ENCODE assay signal across 10 mouse cellular contexts in the genomic region with DNA sequence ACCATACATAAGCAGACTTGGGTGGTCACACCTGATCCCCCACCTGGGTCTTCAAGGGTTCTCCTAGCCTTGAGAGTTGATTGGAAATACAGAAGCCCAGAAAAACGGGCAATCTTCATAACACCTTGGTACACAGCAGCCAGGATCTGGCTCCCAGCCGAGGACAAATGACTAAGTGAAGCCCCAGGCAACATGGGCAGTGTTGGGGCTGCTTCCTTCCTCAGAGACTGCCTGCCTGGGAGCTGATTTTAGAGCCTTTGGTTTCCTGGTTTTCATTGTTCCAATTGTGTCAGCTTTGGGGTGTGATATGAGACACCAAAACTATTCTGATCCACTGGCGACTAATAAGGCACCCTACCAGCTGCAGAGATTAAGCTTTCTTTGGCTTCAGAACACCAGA. TPM values are rescaled to one million over a fixed set of nuclear protein-coding genes. Genes with fewer than 3 reads are reported as not detected.
DNase-seq lines count a peak whose midpoint lies in the region; ATAC-seq lines count a peak whose summit lies in the region.
"Had no signal": no experiment of that assay in that cellular context is flagged by ENCODE, and none has a peak within 500 bp of the region (broad histone marks: within the 10 kb centered on the region; RNA-seq: fewer than 3 reads in every experiment).

No protein-coding gene starts in this region.

- 62% methylated on average over 3 of the region's 3 CpGs for WGBS in kidney, embryonic 16.5 days
- 63% methylated on average over 3 of the region's 3 CpGs for WGBS in embryonic facial prominence, embryonic 10.5 days

- no peaks in the 10 kb centered on the region for H3K27me3 ChIP-seq in kidney, embryonic 16.5 days (ENCODE audit: insufficient read depth, low read length)
- no peaks in the 10 kb centered on the region for H3K27me3 ChIP-seq in embryonic facial prominence, embryonic 10.5 days (replicated peaks; ENCODE audit: low read depth, poor library complexity, severe bottlenecking)
- H3K27me3 ChIP-seq: neural tube, embryonic 12.5 days had no signal

- no peak for ATAC-seq in kidney, embryonic 16.5 days (ENCODE audit: low FRiP score, low TSS enrichment)
- ATAC-seq: hindbrain, embryonic 16.5 days had no signal

- no peak overlapping the region for H3K4me3 ChIP-seq in kidney, embryonic 16.5 days (ENCODE audit: low read length)
- no peak overlapping the region for H3K4me3 ChIP-seq in embryonic facial prominence, embryonic 10.5 days
- H3K4me3 ChIP-seq: neural tube, embryonic 12.5 days had no signal

- no peak overlapping the region for H3K4me2 ChIP-seq in kidney, embryonic 16.5 days (replicated peaks; ENCODE audit: low read depth, low read length)
- H3K4me2 ChIP-seq: neural tube, embryonic 12.5 days had no signal

- no peaks in the 10 kb centered on the region for H3K4me1 ChIP-seq in kidney, embryonic 16.5 days (ENCODE audit: insufficient read depth, low read length)
- no peaks in the 10 kb centered on the region for H3K4me1 ChIP-seq in embryonic facial prominence, embryonic 10.5 days
- H3K4me1 ChIP-seq: neural tube, embryonic 12.5 days had no signal

- H3K27ac ChIP-seq in kidney, embryonic 16.5 days (ENCODE audit: low read length): peak overlapping the region; percentile 11; the same call in 1 of the 2 replicates
- no peak overlapping the region for H3K27ac ChIP-seq in embryonic facial prominence, embryonic 10.5 days (replicated peaks)
- H3K27ac ChIP-seq: liver, embryonic 14.5 days; neural tube, embryonic 12.5 days had no signal

- H3K36me3 ChIP-seq in kidney, embryonic 16.5 days (ENCODE audit: insufficient read depth, low read length): no peaks in the 10 kb centered on the region
- H3K36me3 ChIP-seq in embryonic facial prominence, embryonic 10.5 days (replicated peaks): no peaks in the 10 kb centered on the region
- H3K36me3 ChIP-seq: neural tube, embryonic 12.5 days had no signal

- H3K9me3 ChIP-seq in kidney, embryonic 16.5 days (ENCODE audit: low read length): no peaks in the 10 kb centered on the region
- H3K9me3 ChIP-seq in embryonic facial prominence, embryonic 10.5 days: no peaks in the 10 kb centered on the region
- H3K9me3 ChIP-seq: neural tube, embryonic 12.5 days had no signal

- DNase-seq in urinary bladder, postnatal 14 days (ENCODE audit: low spot score): peak; percentile 9
- DNase-seq in urinary bladder, postnatal 10 days (ENCODE audit: low spot score): no peak
- peak; percentile 71 to 80 for DNase-seq in cerebellum, postnatal 25 days
- no peak for DNase-seq in left cerebral cortex, adult 8-10 months (ENCODE audit: low spot score in 2 of 2)
- no peak for DNase-seq in spleen, adult 18-20 months
- no peak for DNase-seq in embryonic facial prominence, embryonic 10.5 days (ENCODE audit: low spot score)

- H3K9ac ChIP-seq in kidney, embryonic 16.5 days (replicated peaks; ENCODE audit: low read length): no peak overlapping the region
- H3K9ac ChIP-seq: liver, embryonic 14.5 days; neural tube, embryonic 12.5 days had no signal

RNA-seq across cellular contexts. Expression of gene Adarb1, which starts 20.0 kb away (rescaled TPM):
- 7.9 and 8.7 TPM in 2 replicates for polyA plus RNA-seq in kidney, embryonic 16.5 days (2015; fragmentation: Nextera tagmentation; extraction: Ambion mirVana)
- 100 to 1,000 TPM; 130 to 141 (median 135) TPM for total RNA-seq in left cerebral cortex, adult 8-10 months (2022)
- 5.1 and 6.8 TPM in 2 replicates for polyA plus RNA-seq in embryonic facial prominence, embryonic 10.5 days (2016; fragmentation: Nextera tagmentation; extraction: Ambion mirVana)

Comparison
In these comparisons a context has a peak if more than half of its experiments do, and no peak if none do; other contexts are left out.
1. DNase-seq: peak in urinary bladder, postnatal 14 days (single experiment) and cerebellum, postnatal 25 days (2 of 2); none in urinary bladder, postnatal 10 days (single experiment), left cerebral cortex, adult 8-10 months (0 of 2), spleen, adult 18-20 months (0 of 2) and embryonic facial prominence, embryonic 10.5 days (single experiment).